Mouse (Mus musculus) gastrocnemius, adult 8-10 months (tissue): ENCODE data around the gene Gm10721. TPM values are rescaled to one million over a fixed set of nuclear protein-coding genes. Genes with fewer than 3 reads are reported as not detected.
A peak's percentile ranks its signal among the peaks of the same experiment; 100 is the strongest.
"Not testable (repeated sequence)": the region's sequence is repeated elsewhere in the genome, so short reads cannot be mapped to it uniquely, and the experiment has no call there.

Source experiments
- DNase-seq, 2 experiments: peaks; one replicate each; pipeline ENCODE4 v3.0.0; 2022; ENCODE audit warnings: low spot score in 2 of 2
- microRNA-seq: library from miRNA; unstranded; fragments of <30 nt; microRNA quantifications from one replicate; pipeline ENCODE4 v1.2.0, GENCODE M21; 2022
- total RNA-seq, 4 experiments: library from RNA; stranded (reverse); gene quantifications; 2 replicates each; pipeline ENCODE4 v1.2.4; 2022

Gm10721 gene
- total RNA-seq, 4 experiments from 2014 or later = not detected

- DNase-seq = peak; percentile 66 to 67
Observed at GRCm38 (mm10) chr9:3024912-3025467, 12.1 kb downstream of the Gm10721 start, which contains the start of gene Gm10717. Gm10717 (plus strand) TSS chr9:3025417.

GRCm38 (mm10) chr9:3025653-3026052 lies 12.7 kb downstream of the Gm10721 start:
- DNase-seq = peak; percentile 78 to 84

GRCm38 (mm10) chr9:3026136-3026535 lies 13.2 kb downstream of the Gm10721 start:
- DNase-seq = not testable (repeated sequence)

- not testable (repeated sequence) for DNase-seq
Observed at GRCm38 (mm10) chr9:3026741-3027140, 13.8 kb downstream of the Gm10721 start.

DNA sequence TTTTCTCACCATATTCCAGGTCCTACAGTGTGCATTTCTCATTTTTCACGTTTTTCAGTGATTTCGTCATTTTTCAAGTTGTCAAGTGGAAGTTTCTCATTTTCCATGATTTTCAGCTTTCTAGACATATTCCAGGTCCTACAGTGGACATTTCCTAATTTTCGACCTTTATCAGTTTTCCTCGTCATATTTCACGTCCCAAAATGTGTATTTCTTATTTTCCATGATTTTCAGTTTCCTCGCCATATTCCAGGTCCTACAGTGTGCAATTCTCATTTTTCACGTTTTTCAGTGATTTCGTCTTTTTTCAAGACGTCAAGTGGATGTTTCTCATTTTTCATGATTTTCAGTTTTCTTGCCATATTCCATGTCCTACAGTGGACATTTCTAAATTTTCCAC lies 14.3 kb downstream of the Gm10721 start:
- DNase-seq = not testable (repeated sequence)

- DNase-seq = peak; percentile 60 to 73
Observed at GRCm38 (mm10) chr9:3029276-3030000, 16.5 kb downstream of the Gm10721 start.

- DNase-seq = not testable (repeated sequence)
Observed at GRCm38 (mm10) chr9:3030677-3031318, 17.9 kb downstream of the Gm10721 start.

- not testable (repeated sequence) for DNase-seq
Observed at GRCm38 (mm10) chr9:3034299-3034698, 21.4 kb downstream of the Gm10721 start, which contains the start of gene Gm17535. Gm17535 (plus strand) TSS chr9:3034599.

GRCm38 (mm10) chr9:3036577-3036976 lies 23.6 kb downstream of the Gm10721 start, which contains the start of gene Gm10715:
Gm10715 (plus strand) TSS chr9:3036877.
- not testable (repeated sequence) for DNase-seq

- DNase-seq = not testable (repeated sequence)
Observed at GRCm38 (mm10) chr9:3038161-3038560, 25.2 kb downstream of the Gm10721 start.

Small RNAs within 50 kb of the gene (microRNA-seq; reads per million reads assigned to microRNA genes)
- gene Mir101c = not detected

Other genes with a start within 250 kb of the Gm10721 start
- not detected for gene Gm10722, start 12.2 kb upstream of the Gm10721 start, total RNA-seq
- gene Gm11168, start 9.8 kb upstream of the Gm10721 start, total RNA-seq = not detected
- not detected for gene Gm10720, start 2.5 kb downstream of the Gm10721 start, total RNA-seq
- under 1 TPM in 2 of 4 experiments, not detected in 2; 0.51 to 0.61 TPM for gene Gm10719, start 4.3 kb downstream of the Gm10721 start, total RNA-seq
- gene Gm10718, start 10.4 kb downstream of the Gm10721 start, total RNA-seq = under 1 TPM in 1 of 4 experiments, not detected in 3; 0.62 TPM
- not detected for gene Gm10717, start 12.3 kb downstream of the Gm10721 start, total RNA-seq
- gene Gm17535, start 21.5 kb downstream of the Gm10721 start, total RNA-seq = not detected
- gene Gm10715, start 23.7 kb downstream of the Gm10721 start, total RNA-seq = not detected